Mouse (Mus musculus): Measurements from ENCODE around the gene Prh1. TPM values are rescaled to one million over a fixed set of nuclear protein-coding genes. Genes with fewer than 3 reads are reported as not detected.
"Not testable (repeated sequence)": the region's sequence is repeated elsewhere in the genome, so short reads cannot be mapped to it uniquely, and the experiment has no call there.

The Prh1 gene
- total RNA-seq (2021) = not detected

- not testable (repeated sequence) for DNase-seq (ENCODE audit: extremely low spot score in 1 of 2, low spot score in 1 of 2)
These were observed at the start of gene Prh1 for GRCm38 (mm10) chr6:132569509-132569908. Gene Prh1 (plus strand): TSS chr6:132569809.

- not testable (repeated sequence) for DNase-seq (ENCODE audit: extremely low spot score in 1 of 2, low spot score in 1 of 2)
These were observed 26.0 kb downstream of the Prh1 start, which contains the start of gene Prp2 for GRCm38 (mm10) chr6:132595613-132596012. Gene Prp2 (plus strand): TSS chr6:132595913.

Other genes starting within 250 kb of the Prh1 start
- gene Gm8882, start 205.7 kb upstream of the Prh1 start, total RNA-seq (2021) = not detected
- not detected for gene Prp2, start 26.1 kb downstream of the Prh1 start, total RNA-seq (2021)
- gene A630073D07Rik, start 81.7 kb downstream of the Prh1 start, total RNA-seq (2021) = not detected
- gene Tas2r120, start 87.1 kb downstream of the Prh1 start, total RNA-seq (2021) = not detected
- gene Tas2r121, start 131.2 kb downstream of the Prh1 start, total RNA-seq (2021) = not detected
- not detected for gene Tas2r122, start 142.1 kb downstream of the Prh1 start, total RNA-seq (2021)
- gene Tas2r115, start 168.2 kb downstream of the Prh1 start, total RNA-seq (2021) = not detected
- not detected for gene Tas2r124, start 184.9 kb downstream of the Prh1 start, total RNA-seq (2021)
- not detected for gene Tas2r102, start 192.3 kb downstream of the Prh1 start, total RNA-seq (2021)
- not detected for gene Tas2r136, start 208.4 kb downstream of the Prh1 start, total RNA-seq (2021)
- not detected for gene Tas2r117, start 233.0 kb downstream of the Prh1 start, total RNA-seq (2021)

All from layer of hippocampus, postnatal 25 days (tissue).